Mouse (Mus musculus) adrenal gland, postnatal 14 days (tissue): ENCODE measurements at regions not wholly inside any gene's neighbourhood (a gene's known extent, or its start where the extent isn't known, plus 50 kb on each side); places are given as distances from the start of the nearest gene placed in this dataset.

ENCODE experiments used
- DNase-seq: peaks from one replicate; pipeline ENCODE4 v3.0.0; 2021; ENCODE audit warnings: mixed read lengths
- microRNA-seq, 2 experiments: library from miRNA; unstranded; fragments of <30 nt; microRNA quantifications; one replicate each; pipeline ENCODE4 v1.2.0; 2021

DNA sequence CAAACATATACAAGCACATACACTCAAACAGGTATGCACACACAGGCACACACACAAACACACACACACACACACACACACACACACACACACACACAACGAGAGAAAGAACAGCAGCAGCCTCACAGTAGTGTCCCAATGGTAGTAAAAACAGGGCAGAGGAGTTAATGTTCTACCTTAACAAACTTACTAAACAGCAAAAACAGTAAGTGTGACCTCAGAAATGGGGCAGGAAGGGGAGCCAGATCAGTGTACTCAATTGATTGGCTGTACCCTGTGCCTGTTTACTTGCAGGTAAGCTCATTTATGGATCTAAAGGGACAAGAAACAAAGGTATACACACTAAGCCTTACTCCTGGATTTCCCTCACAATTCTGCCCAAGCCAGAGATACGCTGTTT is 53.6 kb upstream of the Ell2 start:
- DNase-seq, result no peak

Small RNA genes in the stretch of these regions (microRNA-seq; reads per million reads assigned to microRNA genes)
- gene Mir682, result 0 reads per million in 2 experiments
